Mouse (Mus musculus): Measurements from ENCODE around the gene Ces1a.

DNA sequence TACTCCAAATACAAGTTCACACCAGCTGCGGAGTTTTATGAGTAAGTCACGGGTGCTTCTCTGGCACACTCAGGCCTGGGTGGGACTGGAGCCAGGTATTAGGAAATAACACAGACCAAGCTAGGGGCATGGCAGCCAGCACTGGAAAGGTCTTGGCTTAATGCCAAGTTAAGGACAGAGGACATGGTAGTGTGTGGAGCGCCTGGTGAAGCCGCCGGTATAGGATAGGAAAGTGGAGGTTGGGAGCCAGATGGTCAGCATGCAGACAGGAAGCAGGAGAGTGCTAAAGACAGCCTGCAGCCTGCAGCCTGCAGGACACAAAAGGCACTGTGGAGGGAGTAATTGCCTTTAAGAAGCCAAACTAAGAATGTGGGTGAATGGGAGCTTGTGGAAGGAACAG, 75.0 kb downstream of the Ces1a start:
- TF ChIP-seq POLR2A (IDR thresholded peaks at IDR 0.05; ENCODE audit: borderline replicate concordance, insufficient read depth, low read length) (no peak), CTCF (IDR thresholded peaks at IDR 0.05; ENCODE audit: borderline replicate concordance, insufficient read depth, low read depth, low read length) (no peak)
